Mouse (Mus musculus) kidney, adult 2 months (tissue): ENCODE results near the gene Camkv. TPM values are rescaled to one million over a fixed set of nuclear protein-coding genes. Genes with fewer than 3 reads are reported as not detected.

Experiments used
- DNase-seq: peaks from one replicate; pipeline ENCODE4 v3.0.0; 2021
- H3K27ac ChIP-seq: fragments of 200-500 bp; 2 replicates; pipeline ENCODE4 v1.5.1; 2012; ENCODE audit warnings: low read depth, low read length, control low read depth, inconsistent platforms; ENCODE audit not compliant: insufficient read depth
- H3K27me3 ChIP-seq: fragments of 200-500 bp; replicated peaks from 2 replicates; pipeline ENCODE4 v1.6.1; 2012; ENCODE audit warnings: mild to moderate bottlenecking, moderate library complexity, low read length, inconsistent platforms; ENCODE audit not compliant: control insufficient read depth, insufficient read depth
- H3K36me3 ChIP-seq: fragments of 200-500 bp; 2 replicates; pipeline ENCODE4 v1.6.1; 2012; ENCODE audit warnings: mild to moderate bottlenecking, moderate library complexity, low read length, inconsistent platforms; ENCODE audit not compliant: control insufficient read depth, insufficient read depth
- H3K4me1 ChIP-seq: fragments of 200-500 bp; 2 replicates; pipeline ENCODE4 v1.6.1; 2011; ENCODE audit warnings: low read length; ENCODE audit not compliant: control insufficient read depth, insufficient read depth
- H3K4me3 ChIP-seq: fragments of 200-500 bp; 2 replicates; pipeline ENCODE4 v1.5.1; 2011; ENCODE audit warnings: mild to moderate bottlenecking, low read depth, low read length, control low read depth; ENCODE audit not compliant: insufficient read depth
- CTCF ChIP-seq: fragments of 200-500 bp; conservative IDR thresholded peaks from 2 replicates; pipeline ENCODE4 v1.5.1; 2011; ENCODE audit warnings: low read depth, mild to moderate bottlenecking, control low read depth, low read length, moderate library complexity, mixed read lengths; ENCODE audit not compliant: insufficient read depth, insufficient read length
- POLR2A ChIP-seq: fragments of 200-500 bp; IDR thresholded peaks from one replicate; pipeline ENCODE4 v1.6.1; 2011; ENCODE audit warnings: low read depth, low read length, control low read depth
- WGBS: fragments of 180-500 bp; shearing (Covaris S2); methylation state at CpG from one replicate; pipeline ENCODE4 v1.1.7; 2018; 5-methylcytosine and 5-hydroxymethylcytosine counted together
- polyA plus RNA-seq: library from polyadenylated mRNA; depleted of rRNA; stranded (reverse); fragments of >200 nt; gene quantifications from 2 replicates; pipeline ENCODE4 v1.2.3, GENCODE M21; 2012

Camkv gene
- polyA plus RNA-seq, 1 experiment: not detected

DNA sequence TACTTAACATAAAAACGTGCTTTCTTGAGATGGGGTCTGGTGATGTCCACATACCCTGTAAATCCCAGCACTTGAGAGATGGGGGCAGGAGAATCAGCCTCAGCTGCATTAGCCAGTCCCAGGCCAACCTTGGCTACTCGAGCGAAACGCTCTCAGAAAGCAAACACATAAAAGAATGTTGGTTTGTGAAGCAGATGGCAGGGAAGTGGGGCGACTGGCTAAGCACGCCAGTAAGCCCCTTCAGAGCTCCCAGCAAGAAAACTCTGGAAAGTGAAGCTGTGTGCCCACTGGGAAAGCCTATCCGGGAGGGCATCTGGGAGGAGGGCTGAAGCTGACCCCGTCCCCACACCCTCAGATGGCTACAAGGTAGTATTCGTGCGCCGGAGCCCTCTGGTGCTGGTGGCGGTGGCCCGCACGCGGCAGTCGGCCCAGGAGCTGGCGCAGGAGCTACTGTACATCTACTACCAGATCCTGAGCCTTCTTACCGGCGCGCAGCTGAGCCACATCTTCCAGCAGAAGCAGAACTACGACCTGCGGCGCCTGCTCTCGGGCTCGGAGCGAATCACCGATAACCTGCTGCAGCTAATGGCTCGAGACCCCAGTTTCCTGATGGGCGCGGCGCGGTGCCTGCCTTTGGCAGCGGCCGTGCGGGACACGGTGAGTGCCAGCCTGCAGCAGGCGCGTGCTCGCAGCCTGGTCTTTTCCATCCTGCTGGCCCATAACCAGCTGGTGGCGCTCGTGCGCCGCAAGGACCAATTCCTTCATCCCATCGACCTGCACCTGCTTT is 34.4 kb upstream of the Camkv start:
- Histone ChIP-seq H3K27ac (no peak overlapping the region), H3K4me1 (no peaks in the 10 kb centered on the region; the same call in 1 of the 2 replicates), H3K4me3 (no peak overlapping the region), H3K27me3 (no peaks in the 10 kb centered on the region), H3K36me3 (0 out of 2 replicates have a peak, but pooled peaks cover 1% of the 10 kb centered on the region)
- TF ChIP-seq CTCF: no peak; the same call in 1 of the 2 replicates
- no peak for TF ChIP-seq POLR2A
- DNase-seq: peak; percentile 77
- 47% methylated on average over 44 of the region's 44 CpGs for WGBS

DNA sequence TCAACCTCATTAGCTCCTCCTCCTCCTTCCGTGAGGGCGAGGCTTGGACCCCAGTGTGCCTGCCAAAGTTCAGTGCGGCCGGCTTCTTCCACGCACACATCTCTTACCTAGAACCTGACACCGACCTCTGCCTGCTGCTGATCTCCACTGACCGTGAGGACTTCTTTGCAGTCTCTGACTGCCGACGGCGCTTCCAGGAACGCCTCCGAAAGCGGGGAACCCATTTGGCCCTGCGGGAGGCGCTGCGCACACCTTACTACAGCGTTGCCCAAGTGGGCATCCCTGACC is 33.9 kb upstream of the Camkv start:
- 54% methylated on average over 17 of the region's 17 CpGs for WGBS
- Histone ChIP-seq H3K27me3 (no peaks in the 10 kb centered on the region), H3K4me3 (no peak overlapping the region), H3K27ac (no peak overlapping the region), H3K4me1 (peaks cover 3% of the 10 kb centered on the region; the same call in 1 of the 2 replicates), H3K36me3 (0 out of 2 replicates have a peak, but pooled peaks cover 1% of the 10 kb centered on the region)
- no peak for DNase-seq
- no peak for TF ChIP-seq CTCF
- no peak for TF ChIP-seq POLR2A

DNA sequence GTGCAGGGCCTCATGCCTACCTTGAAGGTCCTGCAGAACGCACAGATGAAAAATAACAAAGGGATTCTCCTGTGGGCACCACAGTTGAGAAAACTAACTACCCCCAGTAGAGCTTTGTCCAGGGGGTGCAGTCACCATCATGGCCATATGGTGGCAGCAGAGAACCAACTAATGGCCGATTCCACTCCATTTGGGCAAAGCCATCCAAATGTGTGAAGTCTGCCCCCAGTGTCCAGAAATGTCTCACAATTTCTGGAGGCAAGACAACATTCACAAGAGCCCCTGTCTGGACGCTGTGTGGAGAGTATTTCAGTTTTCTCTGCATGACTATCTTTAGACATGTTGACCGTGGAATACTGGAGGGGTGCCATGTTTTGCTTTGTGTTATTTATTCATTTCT is 30.7 kb upstream of the Camkv start:
- Histone ChIP-seq H3K4me3 (no peak overlapping the region), H3K4me1 (peaks cover 3% of the 10 kb centered on the region; the same call in 1 of the 2 replicates), H3K27ac (no peak overlapping the region), H3K27me3 (no peaks in the 10 kb centered on the region), H3K36me3 (no peaks in the 10 kb centered on the region)
- TF ChIP-seq CTCF (peak; percentile 99), POLR2A (no peak)
- peak; percentile 87 for DNase-seq
- WGBS: 2% methylated on average over 4 of the region's 4 CpGs

DNA sequence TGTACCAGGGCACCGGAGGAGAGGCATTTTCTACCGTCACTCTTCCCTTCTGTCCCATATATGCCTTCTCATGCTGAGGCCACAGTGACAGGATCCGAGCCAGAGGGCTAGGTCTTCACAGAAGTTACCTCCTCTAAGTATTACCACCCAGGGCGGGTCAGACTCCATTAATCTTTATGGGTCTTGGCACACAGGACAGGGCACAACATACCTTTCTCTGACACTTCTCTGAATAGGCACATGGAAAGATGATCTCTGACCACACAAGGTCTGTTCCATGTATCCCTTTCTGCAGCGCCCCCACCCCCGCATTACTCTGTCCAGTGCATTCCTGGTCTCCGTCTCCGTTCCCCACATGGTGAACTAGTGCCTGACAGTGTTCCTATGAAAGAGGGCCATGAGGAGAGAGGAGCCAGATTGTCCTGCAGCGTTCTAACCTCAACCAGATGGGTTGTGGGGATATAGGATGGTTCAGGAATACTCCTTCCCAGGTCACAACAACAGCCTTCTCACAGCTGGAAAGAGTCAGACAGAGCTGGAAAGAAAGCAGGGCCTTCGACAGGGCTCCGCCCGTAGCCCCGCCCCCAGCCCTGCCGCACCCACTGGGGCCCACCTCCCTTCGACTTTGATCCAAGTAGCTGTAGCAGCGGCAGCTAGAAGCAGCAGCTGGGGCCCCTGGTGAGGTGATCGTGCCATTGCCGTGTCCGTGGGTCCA is 29.1 kb upstream of the Camkv start, which contains the start of gene Mst1r:
Gene Mst1r, plus strand, starts transcription at position 622 of the 715 bp plus-strand sequence.
- no peak for TF ChIP-seq CTCF
- TF ChIP-seq POLR2A: no peak
- H3K27me3 ChIP-seq: no peaks in the 10 kb centered on the region
- DNase-seq: peak; percentile 89
- H3K36me3 ChIP-seq: no peaks in the 10 kb centered on the region
- H3K4me3 ChIP-seq: peak within 1 kb of the TSS; percentile 40
- H3K4me1 ChIP-seq: peaks cover 3% of the 10 kb centered on the region; the same call in 1 of the 2 replicates
- 12% methylated on average over 19 of the region's 19 CpGs for WGBS
- H3K27ac ChIP-seq: no peak within 1 kb of the TSS

DNA sequence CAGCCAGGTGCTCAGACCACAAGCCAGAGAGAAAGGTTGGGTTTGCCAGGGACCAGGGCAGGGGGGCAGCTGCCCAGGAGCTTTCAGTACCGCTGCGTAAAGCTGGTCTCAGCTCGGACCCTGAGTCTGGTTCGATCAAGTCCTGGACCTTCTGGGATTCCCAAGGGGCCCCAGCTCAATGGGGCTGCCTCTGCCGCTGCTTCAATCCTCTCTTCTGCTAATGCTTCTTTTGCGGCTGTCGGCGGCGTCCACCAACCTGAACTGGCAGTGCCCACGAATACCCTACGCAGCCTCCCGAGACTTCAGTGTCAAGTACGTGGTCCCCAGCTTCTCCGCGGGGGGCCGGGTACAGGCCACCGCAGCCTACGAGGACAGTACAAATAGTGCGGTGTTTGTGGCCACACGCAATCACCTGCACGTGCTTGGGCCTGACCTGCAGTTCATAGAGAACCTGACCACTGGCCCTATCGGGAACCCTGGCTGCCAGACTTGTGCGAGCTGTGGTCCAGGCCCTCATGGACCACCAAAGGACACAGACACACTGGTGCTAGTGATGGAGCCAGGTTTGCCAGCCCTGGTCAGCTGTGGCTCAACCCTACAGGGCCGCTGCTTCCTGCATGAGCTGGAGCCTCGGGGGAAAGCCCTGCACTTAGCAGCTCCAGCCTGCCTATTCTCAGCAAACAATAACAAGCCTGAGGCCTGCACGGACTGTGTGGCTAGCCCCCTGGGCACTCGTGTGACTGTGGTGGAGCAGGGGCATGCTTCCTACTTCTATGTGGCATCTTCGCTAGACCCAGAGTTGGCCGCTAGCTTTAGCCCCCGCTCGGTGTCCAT is 28.3 kb upstream of the Camkv start:
- Histone ChIP-seq H3K4me1 (peaks cover 3% of the 10 kb centered on the region; the same call in 1 of the 2 replicates), H3K27me3 (no peaks in the 10 kb centered on the region), H3K36me3 (no peaks in the 10 kb centered on the region), H3K4me3 (peak overlapping the region; percentile 40), H3K27ac (no peak overlapping the region)
- no peak for DNase-seq
- TF ChIP-seq CTCF (no peak), POLR2A (no peak)
- WGBS: 52% methylated on average over 31 of the region's 31 CpGs

DNA sequence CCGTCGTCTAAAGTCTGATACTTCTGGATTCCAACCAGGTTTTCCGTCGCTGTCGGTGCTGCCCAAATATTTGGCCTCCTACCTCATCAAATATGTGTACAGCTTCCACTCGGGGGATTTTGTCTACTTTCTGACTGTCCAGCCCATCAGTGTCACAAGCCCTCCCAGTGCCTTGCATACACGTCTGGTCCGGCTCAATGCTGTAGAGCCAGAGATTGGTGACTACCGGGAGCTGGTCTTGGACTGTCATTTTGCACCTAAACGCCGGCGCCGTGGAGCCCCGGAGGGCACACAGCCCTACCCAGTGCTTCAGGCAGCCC is 27.7 kb upstream of the Camkv start:
- H3K27ac ChIP-seq: no peak overlapping the region
- WGBS: 82% methylated on average over 14 of the region's 14 CpGs
- no peaks in the 10 kb centered on the region for H3K27me3 ChIP-seq
- peaks cover 3% of the 10 kb centered on the region; the same call in 1 of the 2 replicates for H3K4me1 ChIP-seq
- H3K4me3 ChIP-seq: no peak overlapping the region
- DNase-seq: no peak
- no peaks in the 10 kb centered on the region for H3K36me3 ChIP-seq
- TF ChIP-seq CTCF (no peak), POLR2A (no peak)
